Mouse (Mus musculus): ENCODE measurements at regions not wholly inside any gene's neighbourhood (a gene's known extent, or its start where the extent isn't known, plus 50 kb on each side); places are given as distances from the start of the nearest gene placed in this dataset.

- no peak for DNase-seq (ENCODE audit: low read depth, low spot score)
Measured at GRCm38 (mm10) chr17:7633382-7634290, 193.5 kb downstream of the Fndc1 start.

- DNase-seq (ENCODE audit: low read depth, low spot score) = no peak
Measured at GRCm38 (mm10) chr17:7625746-7626145, 201.4 kb downstream of the Fndc1 start.

DNA sequence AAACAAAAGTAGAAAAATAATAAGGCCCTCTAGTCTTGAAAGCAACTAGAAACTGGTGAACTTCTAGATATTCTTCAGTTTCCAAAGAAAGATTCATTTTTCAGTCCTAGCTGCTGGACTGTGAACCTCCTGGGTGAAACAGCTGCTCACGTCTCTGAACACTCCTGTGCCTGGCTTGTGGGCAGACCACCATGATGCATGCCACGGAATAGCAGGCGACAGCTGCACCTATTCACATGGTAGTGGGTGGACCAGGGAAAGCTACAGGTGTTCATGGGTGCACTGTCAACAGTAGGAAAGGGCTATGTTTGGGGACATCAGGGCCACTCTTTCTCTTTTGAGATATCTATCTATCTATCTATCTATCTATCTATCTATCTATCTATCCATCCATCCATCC lies 203.7 kb downstream of the Fndc1 start:
- no peak for DNase-seq (ENCODE audit: low read depth, low spot score)

DNA sequence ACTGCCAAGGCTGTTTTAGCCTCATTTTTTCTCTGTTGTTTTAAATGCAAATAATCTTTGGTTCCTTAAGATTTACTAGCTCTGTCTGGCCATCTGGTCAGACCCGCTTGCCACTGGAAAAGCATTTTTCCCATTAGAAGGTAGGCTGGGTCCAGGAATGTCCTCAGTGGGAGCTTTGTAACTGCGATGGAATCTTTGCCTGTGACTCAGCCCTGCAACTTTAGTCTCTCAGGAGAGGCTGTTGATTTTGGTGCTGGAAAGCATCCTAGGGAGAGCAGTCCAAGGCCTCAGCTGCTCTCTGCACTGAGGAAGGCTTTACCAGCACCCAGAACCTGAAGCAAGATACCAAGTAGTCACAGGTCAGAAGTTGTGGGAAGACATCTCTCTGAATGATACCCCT lies 205.8 kb downstream of the Fndc1 start:
- no peak for DNase-seq (ENCODE audit: low read depth, low spot score)

DNA sequence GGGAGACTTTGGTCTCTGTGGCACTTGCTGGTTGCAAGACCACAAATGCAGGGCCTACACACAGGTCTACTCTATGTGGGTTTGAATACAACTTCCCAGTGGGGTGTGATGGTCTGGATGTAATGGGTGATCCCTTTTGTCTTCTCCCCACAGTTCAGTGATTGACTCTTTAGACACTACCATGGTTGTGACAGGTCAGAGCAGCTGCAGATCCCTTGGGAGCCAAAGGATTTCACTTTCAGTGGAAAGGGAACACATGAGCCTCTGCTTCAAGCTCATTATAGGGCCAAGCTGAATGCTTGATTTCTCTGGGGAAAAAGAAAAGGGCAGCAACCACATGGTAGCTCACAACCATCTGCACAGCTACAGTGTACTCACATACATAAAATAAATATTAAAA lies 206.9 kb downstream of the Fndc1 start:
- no peak for DNase-seq (ENCODE audit: low read depth, low spot score)

DNA sequence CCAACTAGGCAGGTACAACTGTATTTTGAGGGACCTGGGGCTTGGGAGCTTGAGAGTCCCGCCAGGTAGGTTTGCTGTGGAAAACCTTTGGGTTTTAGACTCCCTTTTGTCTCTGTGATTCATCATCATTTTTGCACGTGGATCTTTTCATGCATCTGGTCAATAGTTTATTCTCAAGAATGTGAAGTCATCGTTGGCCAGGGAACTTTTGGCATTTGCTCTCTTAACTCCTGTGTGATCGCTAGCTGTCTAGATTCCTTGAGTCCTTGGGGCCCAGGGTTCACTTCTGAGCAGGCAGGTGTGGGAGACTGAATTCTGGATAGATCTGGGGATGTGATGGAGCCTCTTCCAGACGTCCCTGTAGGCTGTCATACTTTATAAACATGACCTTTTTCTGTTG lies 207.5 kb downstream of the Fndc1 start:
- no peak for DNase-seq (ENCODE audit: low read depth, low spot score)

DNA sequence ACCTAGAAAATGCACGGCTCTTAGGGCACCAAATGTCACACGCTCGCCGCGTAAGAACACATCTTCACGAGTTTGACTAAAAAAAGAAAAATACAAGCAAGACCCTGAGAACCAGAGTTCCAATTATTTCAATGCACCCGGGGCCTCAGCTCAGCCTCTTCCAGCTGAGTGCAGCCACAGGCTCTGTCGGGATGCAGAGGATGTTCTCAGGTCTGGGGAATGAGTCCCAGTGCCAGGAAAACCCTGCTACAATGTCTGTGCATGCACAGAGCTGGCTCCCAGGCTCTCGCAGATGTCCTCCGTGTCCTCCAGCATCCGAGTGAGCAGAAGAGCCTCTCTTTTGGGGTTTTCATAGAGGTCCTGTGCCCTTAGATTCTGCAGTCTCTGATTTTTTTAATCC lies 219.1 kb downstream of the Fndc1 start:
- no peak for DNase-seq (ENCODE audit: low read depth, low spot score)

GRCm38 (mm10) chr17:7607431-7607830 lies 219.7 kb downstream of the Fndc1 start:
- DNase-seq (ENCODE audit: low read depth, low spot score) = no peak

GRCm38 (mm10) chr17:7604813-7605504 lies 219.7 kb upstream of the Unc93a2 start:
- no peak for DNase-seq (ENCODE audit: low read depth, low spot score)

DNA sequence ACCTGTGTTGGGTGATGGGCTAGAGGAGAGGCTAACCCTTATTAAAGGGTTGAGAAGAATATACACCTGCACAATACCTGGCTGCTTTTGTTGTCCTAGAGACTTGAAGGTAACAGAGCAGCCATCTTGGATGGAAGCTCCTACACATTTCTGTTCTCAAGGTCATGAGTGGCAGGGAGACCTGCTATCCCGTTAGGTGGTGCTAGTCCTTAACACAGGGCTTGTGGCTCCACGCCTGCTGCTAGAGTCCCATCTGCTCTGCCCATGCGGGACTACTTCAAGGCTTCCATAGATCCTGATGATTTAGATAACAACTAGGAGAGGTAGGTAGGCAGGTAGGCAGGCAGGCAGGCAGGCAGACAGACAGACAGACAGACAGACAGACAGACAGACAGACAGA lies 218.8 kb upstream of the Unc93a2 start:
- no peak for DNase-seq (ENCODE audit: low read depth, low spot score)

- no peak for DNase-seq (ENCODE audit: low read depth, low spot score)
Measured at GRCm38 (mm10) chr17:7600555-7600954, 215.3 kb upstream of the Unc93a2 start.

- no peak for DNase-seq (ENCODE audit: low read depth, low spot score)
Measured at GRCm38 (mm10) chr17:7597481-7597880, 212.2 kb upstream of the Unc93a2 start.

DNA sequence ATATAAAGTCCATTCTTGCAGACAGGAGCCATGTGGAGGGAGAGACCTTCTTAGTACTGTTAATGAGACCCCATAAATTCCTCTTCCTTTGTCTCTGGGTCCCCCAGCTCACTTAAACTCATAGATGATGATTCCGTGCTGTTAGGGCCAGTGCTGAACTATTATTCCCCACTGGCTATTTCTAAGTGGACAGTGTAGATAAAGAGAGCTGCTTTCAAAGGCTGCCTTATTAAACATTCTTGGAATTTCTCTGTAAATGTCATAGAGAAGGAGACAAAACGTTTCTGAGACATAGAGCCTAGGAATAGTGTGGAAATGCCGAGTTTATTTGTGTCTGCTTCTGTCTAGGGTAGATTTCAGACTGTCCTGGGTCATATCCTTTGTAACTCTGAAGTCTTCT lies 209.5 kb upstream of the Unc93a2 start:
- no peak for DNase-seq (ENCODE audit: low read depth, low spot score)

DNA sequence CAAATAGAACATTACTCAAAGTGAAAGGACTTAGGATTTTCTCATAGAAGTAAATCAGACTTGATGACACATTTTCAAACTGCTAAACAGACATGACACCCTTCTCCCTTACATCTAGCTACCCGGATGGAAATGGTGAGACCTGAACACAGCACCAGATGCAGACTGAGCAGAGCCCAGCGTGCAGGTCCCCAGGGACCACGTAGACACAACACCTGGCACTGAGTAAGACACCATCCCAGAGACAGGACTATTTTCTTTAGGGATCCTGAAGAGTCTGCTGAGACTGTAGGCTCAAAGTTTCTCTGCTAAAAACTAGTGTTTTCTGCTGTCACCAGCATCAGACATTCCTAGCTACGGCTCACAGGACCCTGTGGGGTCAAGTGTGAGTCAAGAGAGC lies 207.2 kb upstream of the Unc93a2 start:
- no peak for DNase-seq (ENCODE audit: low read depth, low spot score)

GRCm38 (mm10) chr17:7582866-7583398 lies 197.7 kb upstream of the Unc93a2 start:
- no peak for DNase-seq (ENCODE audit: low read depth, low spot score)

GRCm38 (mm10) chr17:7579031-7579430 lies 193.8 kb upstream of the Unc93a2 start:
- no peak for DNase-seq (ENCODE audit: low read depth, low spot score)

DNA sequence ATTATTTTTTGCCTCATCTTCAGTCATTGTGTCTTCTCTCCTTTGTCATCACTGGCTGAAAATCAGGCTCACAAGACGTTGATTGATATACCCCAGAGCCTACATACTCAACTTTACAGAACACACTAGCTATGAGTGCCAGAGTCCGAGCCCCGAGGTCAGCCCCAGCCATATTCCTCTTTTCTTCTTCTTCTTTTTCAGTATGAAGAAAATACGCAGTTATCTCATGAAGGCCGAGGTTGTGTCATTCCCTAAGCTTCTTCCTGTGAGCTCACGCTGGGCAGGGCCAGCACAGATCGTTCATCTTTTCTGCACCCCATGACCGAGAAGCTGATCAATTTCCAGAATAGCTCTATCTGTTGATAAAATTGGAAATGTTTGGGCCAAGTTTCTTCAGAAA lies 192.7 kb upstream of the Unc93a2 start:
- DNase-seq (ENCODE audit: low read depth, low spot score) = no peak

GRCm38 (mm10) chr17:7577227-7577626 lies 192.0 kb upstream of the Unc93a2 start:
- no peak for DNase-seq (ENCODE audit: low read depth, low spot score)

GRCm38 (mm10) chr17:7571481-7571880 lies 186.2 kb upstream of the Unc93a2 start:
- no peak for DNase-seq (ENCODE audit: low read depth, low spot score)

- no peak for DNase-seq (ENCODE audit: low read depth, low spot score)
Measured at GRCm38 (mm10) chr17:7568482-7568881, 183.2 kb upstream of the Unc93a2 start.

- no peak for DNase-seq (ENCODE audit: low read depth, low spot score)
Measured at GRCm38 (mm10) chr17:7565771-7566170, 180.5 kb upstream of the Unc93a2 start.

- DNase-seq (ENCODE audit: low read depth, low spot score) = no peak
Measured at GRCm38 (mm10) chr17:7562940-7563339, 177.7 kb upstream of the Unc93a2 start.

DNA sequence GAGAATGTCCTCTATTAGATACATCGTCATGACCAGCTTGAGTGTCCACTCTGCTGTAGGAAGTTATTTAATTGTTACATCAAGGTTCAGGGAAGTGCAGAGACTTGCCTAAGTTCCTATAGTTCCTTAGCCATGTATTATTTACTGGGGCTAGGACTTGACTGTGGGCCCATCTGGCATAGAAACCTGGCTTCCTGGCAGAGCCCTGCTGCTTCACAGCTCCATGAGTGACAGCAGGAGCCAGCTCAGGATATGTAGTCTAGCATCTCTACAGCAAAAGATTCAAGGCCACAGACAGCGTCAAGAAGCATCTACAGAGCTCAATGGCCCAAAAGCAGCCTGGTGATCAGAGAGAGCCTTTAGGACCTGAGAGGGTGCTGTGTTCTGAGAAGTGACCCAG lies 163.2 kb upstream of the Unc93a2 start:
- no peak for DNase-seq (ENCODE audit: low read depth, low spot score)

All from WW6 (cell line).